Mouse (Mus musculus): ENCODE measurements around the gene Pcyt1b. TPM values are rescaled to one million over a fixed set of nuclear protein-coding genes. Genes with fewer than 3 reads are reported as not detected.
A peak's percentile ranks its signal among the peaks of the same experiment; 100 is the strongest.

Gene Pcyt1b
- polyA plus RNA-seq, 1 experiment from 2014 or later, result 22.3 TPM

DNA sequence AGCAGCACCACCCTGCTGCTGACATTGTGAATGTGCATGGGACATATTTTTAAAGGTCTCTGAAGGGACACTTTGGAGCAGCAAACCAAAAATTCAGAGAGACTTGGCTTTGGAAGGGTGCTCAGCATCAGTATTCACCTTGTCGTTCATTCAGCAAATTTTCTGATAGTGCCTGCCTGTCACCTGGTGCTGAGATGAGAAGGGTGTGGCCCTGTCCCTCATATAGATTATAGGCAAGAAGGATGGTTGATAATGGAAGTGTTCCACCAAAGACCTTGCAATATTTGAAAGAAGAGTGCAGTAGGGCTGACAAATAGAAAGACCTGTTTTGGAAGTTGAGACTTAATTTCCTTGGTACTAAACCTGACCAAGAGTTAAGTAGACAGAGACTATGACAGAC, 74.9 kb downstream of the Pcyt1b start:
- H3K27me3 ChIP-seq (replicated peaks; ENCODE audit: control insufficient read depth, insufficient read depth, low read length), result no peaks in the 10 kb centered on the region
- H3K4me3 ChIP-seq (ENCODE audit: low read length), result no peak overlapping the region
- no peak overlapping the region for H3K4me2 ChIP-seq (ENCODE audit: low read length)
- H3K4me1 ChIP-seq (ENCODE audit: control insufficient read depth, insufficient read depth, low read depth, low read length), result no peaks in the 10 kb centered on the region
- no peak for ATAC-seq
- no peak overlapping the region for H3K27ac ChIP-seq (ENCODE audit: low read depth, low read length)
- 92% methylated on average over 1 of the region's 1 CpGs for WGBS
- no peaks in the 10 kb centered on the region for H3K36me3 ChIP-seq (ENCODE audit: control insufficient read depth, insufficient read depth, low read length)
- no peaks in the 10 kb centered on the region for H3K9me3 ChIP-seq (ENCODE audit: control insufficient read depth, low read length)
- H3K9ac ChIP-seq (ENCODE audit: low read depth, low read length), result no peak overlapping the region

DNA sequence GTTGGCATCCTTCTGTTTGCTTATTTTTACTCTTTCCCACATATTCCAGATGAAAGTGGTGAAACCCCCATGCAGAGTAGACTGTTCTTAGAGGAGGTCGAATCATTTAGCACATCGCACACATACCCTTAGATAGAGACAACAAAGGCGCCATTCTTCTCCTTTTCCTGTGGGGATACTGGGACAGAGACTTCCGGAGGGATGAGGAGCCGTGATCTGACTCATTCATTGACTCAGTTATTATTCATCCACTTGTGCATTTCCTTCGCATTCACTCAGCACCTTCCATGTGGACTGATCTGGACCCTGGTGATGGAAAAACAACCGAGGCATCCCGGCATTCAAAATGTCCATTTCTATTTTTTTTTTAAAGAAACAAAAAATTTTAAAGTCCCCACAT, 76.2 kb downstream of the Pcyt1b start:
- Histone ChIP-seq H3K36me3 (ENCODE audit: control insufficient read depth, insufficient read depth, low read length) (peaks cover 5% of the 10 kb centered on the region), H3K4me3 (ENCODE audit: low read length) (no peak overlapping the region), H3K4me1 (ENCODE audit: control insufficient read depth, insufficient read depth, low read depth, low read length) (no peaks in the 10 kb centered on the region), H3K9me3 (ENCODE audit: control insufficient read depth, low read length) (no peaks in the 10 kb centered on the region), H3K4me2 (ENCODE audit: low read length) (no peak overlapping the region), H3K27ac (ENCODE audit: low read depth, low read length) (no peak overlapping the region), H3K27me3 (replicated peaks; ENCODE audit: control insufficient read depth, insufficient read depth, low read length) (no peaks in the 10 kb centered on the region), H3K9ac (ENCODE audit: low read depth, low read length) (no peak overlapping the region)
- 72% methylated on average over 8 of the region's 8 CpGs for WGBS
- ATAC-seq, result no peak

DNA sequence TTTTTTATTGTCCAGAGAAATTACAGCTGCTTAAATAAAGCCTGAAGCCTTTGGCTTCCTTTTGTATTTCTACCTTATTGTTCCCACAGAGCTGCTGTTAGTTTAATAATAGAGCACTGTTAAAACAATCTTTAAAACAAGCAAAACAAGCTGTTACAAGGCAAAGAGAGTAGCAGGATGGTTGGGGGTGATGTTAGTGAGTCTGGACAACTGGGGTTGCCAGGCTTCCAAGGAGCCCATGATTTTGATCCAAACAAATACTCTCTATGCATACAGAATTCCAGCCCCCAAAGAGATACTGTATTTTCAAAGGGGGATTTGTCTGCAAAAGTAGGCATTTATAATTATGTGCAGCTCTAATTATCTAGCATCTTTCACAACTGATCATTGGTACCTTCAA, 77.7 kb downstream of the Pcyt1b start:
- Histone ChIP-seq H3K4me1 (ENCODE audit: control insufficient read depth, insufficient read depth, low read depth, low read length) (no peaks in the 10 kb centered on the region), H3K27me3 (replicated peaks; ENCODE audit: control insufficient read depth, insufficient read depth, low read length) (no peaks in the 10 kb centered on the region), H3K27ac (ENCODE audit: low read depth, low read length) (no peak overlapping the region), H3K36me3 (ENCODE audit: control insufficient read depth, insufficient read depth, low read length) (peaks cover 5% of the 10 kb centered on the region), H3K9ac (ENCODE audit: low read depth, low read length) (no peak overlapping the region), H3K4me2 (ENCODE audit: low read length) (no peak overlapping the region), H3K9me3 (ENCODE audit: control insufficient read depth, low read length) (no peaks in the 10 kb centered on the region), H3K4me3 (ENCODE audit: low read length) (no peak overlapping the region)
- no peak for ATAC-seq

DNA sequence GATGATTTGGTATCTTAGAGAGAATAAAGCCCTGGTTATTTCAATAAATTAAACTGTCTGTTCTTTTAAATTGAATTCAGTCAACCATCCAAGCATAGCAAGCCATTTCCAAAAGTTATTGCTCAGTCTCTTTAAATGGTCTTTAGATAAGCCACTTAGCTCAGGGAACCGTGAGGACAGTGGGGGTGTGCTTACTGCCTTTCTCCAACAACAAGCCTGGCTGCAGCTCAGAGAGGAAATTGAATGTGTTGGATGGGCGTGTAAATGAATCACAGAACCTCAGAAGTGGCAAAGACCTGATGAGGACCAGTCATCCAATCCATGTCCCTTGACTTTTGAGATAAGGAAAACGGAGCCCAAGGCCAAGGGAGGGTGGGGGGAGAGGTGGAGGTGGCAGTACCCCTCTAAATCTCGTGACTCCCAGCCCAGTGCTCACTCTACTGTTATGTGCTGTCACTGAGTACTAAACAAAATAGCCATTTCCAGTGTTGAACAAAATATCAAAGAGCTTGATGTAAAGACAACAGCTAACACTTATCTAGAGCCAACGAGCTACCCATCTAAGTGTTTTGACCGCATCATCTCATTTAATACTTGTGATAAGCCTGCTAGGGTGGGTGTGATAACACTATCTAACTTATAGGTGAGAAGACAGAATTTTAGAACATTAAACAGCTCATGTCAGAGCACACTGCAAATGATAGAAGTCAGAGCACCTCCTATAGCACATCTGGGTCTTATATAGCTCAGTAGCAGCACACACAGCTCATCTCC, 78.5 kb downstream of the Pcyt1b start:
- H3K9ac ChIP-seq (ENCODE audit: low read depth, low read length), result no peak overlapping the region
- H3K27ac ChIP-seq (ENCODE audit: low read depth, low read length), result no peak overlapping the region
- no peaks in the 10 kb centered on the region for H3K9me3 ChIP-seq (ENCODE audit: control insufficient read depth, low read length)
- H3K4me1 ChIP-seq (ENCODE audit: control insufficient read depth, insufficient read depth, low read depth, low read length), result no peaks in the 10 kb centered on the region
- WGBS, result 62% methylated on average over 6 of the region's 6 CpGs
- H3K4me3 ChIP-seq (ENCODE audit: low read length), result no peak overlapping the region
- H3K27me3 ChIP-seq (replicated peaks; ENCODE audit: control insufficient read depth, insufficient read depth, low read length), result no peaks in the 10 kb centered on the region
- H3K4me2 ChIP-seq (ENCODE audit: low read length), result no peak overlapping the region
- no peak for ATAC-seq
- peaks cover 5% of the 10 kb centered on the region for H3K36me3 ChIP-seq (ENCODE audit: control insufficient read depth, insufficient read depth, low read length)

DNA sequence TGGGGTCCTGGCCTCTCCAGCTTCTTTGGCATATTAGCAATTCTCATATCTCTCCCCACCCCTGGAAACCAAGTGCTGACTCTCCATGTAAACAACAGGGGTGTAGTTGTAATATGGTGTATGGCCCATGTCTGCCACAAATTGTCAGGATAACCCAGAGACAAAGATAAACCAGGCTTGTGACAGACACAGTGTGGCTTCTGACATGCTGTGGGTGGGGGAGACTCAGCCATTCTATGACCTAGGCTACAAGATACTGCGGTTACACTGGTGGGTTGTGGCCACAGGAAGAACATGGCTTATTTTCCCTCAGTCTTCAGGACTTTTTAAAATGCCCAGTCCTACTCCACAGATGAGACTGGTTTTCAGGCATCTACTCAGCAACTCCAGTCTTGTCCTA, 94.5 kb downstream of the Pcyt1b start:
- Histone ChIP-seq H3K4me2 (ENCODE audit: low read length) (no peak overlapping the region), H3K9me3 (ENCODE audit: control insufficient read depth, low read length) (no peaks in the 10 kb centered on the region), H3K4me3 (ENCODE audit: low read length) (no peak overlapping the region), H3K36me3 (ENCODE audit: control insufficient read depth, insufficient read depth, low read length) (0 out of 2 replicates have a peak, but pooled peaks cover 4% of the 10 kb centered on the region), H3K27me3 (replicated peaks; ENCODE audit: control insufficient read depth, insufficient read depth, low read length) (no peaks in the 10 kb centered on the region; the same call in 1 of the 2 replicates), H3K9ac (ENCODE audit: low read depth, low read length) (no peak overlapping the region), H3K4me1 (ENCODE audit: control insufficient read depth, insufficient read depth, low read depth, low read length) (no peaks in the 10 kb centered on the region), H3K27ac (ENCODE audit: low read depth, low read length) (no peak overlapping the region)
- 100% methylated on average over 1 of the region's 1 CpGs for WGBS
- no peak for ATAC-seq

DNA sequence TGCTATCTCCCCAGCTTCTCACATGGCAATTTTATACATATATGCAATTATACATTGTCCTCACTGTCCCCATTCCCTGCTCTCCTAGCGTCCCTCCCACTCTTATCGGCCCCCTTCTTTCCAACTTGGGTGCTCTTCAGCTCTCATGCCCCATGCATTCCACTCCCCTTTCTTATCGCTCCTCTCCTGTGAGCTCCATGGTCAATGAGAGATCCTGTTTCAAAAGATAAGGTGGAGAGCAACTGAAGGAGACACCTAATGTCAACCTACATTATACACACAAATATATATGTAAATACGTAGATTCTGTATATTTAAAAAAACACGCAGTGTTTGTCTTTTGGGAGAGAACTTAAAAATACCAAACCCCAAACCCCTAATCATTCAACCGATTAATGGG, 95.9 kb downstream of the Pcyt1b start:
- H3K4me3 ChIP-seq (ENCODE audit: low read length), result no peak overlapping the region
- no peaks in the 10 kb centered on the region; the same call in 1 of the 2 replicates for H3K27me3 ChIP-seq (replicated peaks; ENCODE audit: control insufficient read depth, insufficient read depth, low read length)
- WGBS, result 94% methylated on average over 6 of the region's 6 CpGs
- no peak overlapping the region for H3K4me2 ChIP-seq (ENCODE audit: low read length)
- H3K9ac ChIP-seq (ENCODE audit: low read depth, low read length), result no peak overlapping the region
- H3K36me3 ChIP-seq (ENCODE audit: control insufficient read depth, insufficient read depth, low read length), result 0 out of 2 replicates have a peak, but pooled peaks cover 4% of the 10 kb centered on the region
- no peak for ATAC-seq
- no peak overlapping the region for H3K27ac ChIP-seq (ENCODE audit: low read depth, low read length)
- no peaks in the 10 kb centered on the region for H3K4me1 ChIP-seq (ENCODE audit: control insufficient read depth, insufficient read depth, low read depth, low read length)
- no peaks in the 10 kb centered on the region for H3K9me3 ChIP-seq (ENCODE audit: control insufficient read depth, low read length)

DNA sequence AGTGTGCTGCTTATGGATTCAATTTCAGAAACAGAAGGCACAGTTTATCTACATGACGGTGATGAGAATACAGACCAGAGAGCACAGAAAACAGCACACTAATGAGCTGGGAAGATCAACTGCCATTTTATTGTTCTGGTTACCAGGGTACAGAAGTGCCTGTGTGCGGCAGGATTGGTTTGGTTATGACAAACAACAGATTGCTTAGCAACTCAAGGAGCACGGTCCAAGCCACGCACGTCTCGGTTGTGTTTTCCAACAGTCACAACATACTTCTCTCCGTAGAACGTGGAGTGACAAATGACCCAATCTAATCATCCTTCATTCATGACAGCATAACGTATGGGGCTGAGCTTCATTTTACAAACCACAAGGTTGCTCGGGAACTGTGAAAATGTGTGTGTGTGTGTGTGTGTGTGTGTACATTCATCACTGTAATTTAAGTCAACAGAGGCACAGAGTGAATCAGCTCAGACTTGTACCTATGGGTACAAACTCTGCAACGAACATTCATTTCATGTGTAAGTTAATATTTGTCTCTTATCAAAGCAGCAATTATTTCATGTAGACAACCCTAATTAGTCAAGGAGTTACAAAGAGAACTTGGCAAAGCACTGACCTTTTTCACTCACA, 100.7 kb downstream of the Pcyt1b start:
- no peak overlapping the region for H3K27ac ChIP-seq (ENCODE audit: low read depth, low read length)
- ATAC-seq, result peak; percentile 65
- WGBS, result 53% methylated on average over 11 of the region's 11 CpGs

DNA sequence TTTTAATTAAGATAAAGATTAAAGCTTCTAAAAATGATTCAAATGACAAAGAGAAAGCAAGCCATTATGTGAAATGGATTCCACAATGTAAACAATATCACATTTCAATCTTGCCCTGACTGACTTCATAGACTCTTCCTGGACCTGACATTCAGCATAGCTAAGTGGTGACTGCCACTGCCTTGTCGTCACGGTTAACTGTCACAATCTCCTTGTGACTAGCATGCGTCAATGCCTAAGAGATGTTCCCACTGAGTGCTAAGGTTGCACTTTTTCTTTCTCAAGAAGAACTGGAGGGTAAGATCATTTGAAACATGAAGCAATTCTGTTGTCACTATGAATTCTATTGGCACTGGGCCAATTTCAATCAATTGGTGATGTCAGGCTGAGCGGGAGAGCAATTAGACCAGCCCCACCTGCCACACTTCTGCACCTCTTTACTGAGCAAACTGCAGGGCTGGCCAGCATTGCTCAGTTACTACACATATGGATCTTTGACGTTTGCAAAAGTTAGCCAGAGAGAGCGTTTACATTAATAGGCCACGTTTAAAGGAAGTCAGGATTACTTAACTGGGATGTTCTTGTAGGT, 102.3 kb downstream of the Pcyt1b start:
- Histone ChIP-seq H3K27me3 (replicated peaks; ENCODE audit: control insufficient read depth, insufficient read depth, low read length) (no peaks in the 10 kb centered on the region), H3K4me1 (ENCODE audit: control insufficient read depth, insufficient read depth, low read depth, low read length) (no peaks in the 10 kb centered on the region), H3K4me2 (ENCODE audit: low read length) (no peak overlapping the region), H3K9ac (ENCODE audit: low read depth, low read length) (no peak overlapping the region), H3K9me3 (ENCODE audit: control insufficient read depth, low read length) (no peaks in the 10 kb centered on the region), H3K4me3 (ENCODE audit: low read length) (no peak overlapping the region), H3K36me3 (ENCODE audit: control insufficient read depth, insufficient read depth, low read length) (no peaks in the 10 kb centered on the region), H3K27ac (ENCODE audit: low read depth, low read length) (no peak overlapping the region)
- 50% methylated on average over 7 of the region's 7 CpGs for WGBS
- no peak for ATAC-seq

More for the DNA sequence above, 100.7 kb downstream of the Pcyt1b start:
- H3K36me3 ChIP-seq (ENCODE audit: control insufficient read depth, insufficient read depth, low read length), result no peaks in the 10 kb centered on the region
- H3K9me3 ChIP-seq (ENCODE audit: control insufficient read depth, low read length), result no peaks in the 10 kb centered on the region
- no peak overlapping the region for H3K4me3 ChIP-seq (ENCODE audit: low read length)
- H3K27me3 ChIP-seq (replicated peaks; ENCODE audit: control insufficient read depth, insufficient read depth, low read length), result no peaks in the 10 kb centered on the region
- no peaks in the 10 kb centered on the region for H3K4me1 ChIP-seq (ENCODE audit: control insufficient read depth, insufficient read depth, low read depth, low read length)
- no peak overlapping the region for H3K4me2 ChIP-seq (ENCODE audit: low read length)
- no peak overlapping the region for H3K9ac ChIP-seq (ENCODE audit: low read depth, low read length)

DNA sequence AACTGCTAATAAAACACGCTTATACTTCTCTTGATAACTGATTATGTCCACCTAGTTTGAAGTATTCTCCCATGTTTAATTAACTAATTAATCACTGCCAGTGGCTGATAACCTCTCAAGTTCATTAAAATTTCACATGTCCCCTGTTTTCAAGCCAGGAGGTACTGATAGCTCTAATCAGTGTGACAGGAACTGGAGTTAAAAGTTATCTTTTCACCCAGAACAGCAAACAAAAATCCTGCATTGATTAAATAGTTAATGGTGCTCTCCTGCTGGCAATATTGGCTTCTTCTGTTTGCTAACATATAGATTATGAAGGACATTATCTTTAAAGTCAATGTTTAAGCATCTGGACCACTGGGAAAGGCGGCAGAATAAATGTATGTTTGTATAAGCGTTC, 106.1 kb downstream of the Pcyt1b start:
- no peaks in the 10 kb centered on the region for H3K27me3 ChIP-seq (replicated peaks; ENCODE audit: control insufficient read depth, insufficient read depth, low read length)
- no peaks in the 10 kb centered on the region for H3K9me3 ChIP-seq (ENCODE audit: control insufficient read depth, low read length)
- no peaks in the 10 kb centered on the region for H3K4me1 ChIP-seq (ENCODE audit: control insufficient read depth, insufficient read depth, low read depth, low read length)
- H3K27ac ChIP-seq (ENCODE audit: low read depth, low read length), result no peak overlapping the region
- H3K4me3 ChIP-seq (ENCODE audit: low read length), result no peak overlapping the region
- H3K4me2 ChIP-seq (ENCODE audit: low read length), result no peak overlapping the region
- WGBS, result 85% methylated on average over 3 of the region's 3 CpGs
- no peak for ATAC-seq
- H3K9ac ChIP-seq (ENCODE audit: low read depth, low read length), result no peak overlapping the region
- H3K36me3 ChIP-seq (ENCODE audit: control insufficient read depth, insufficient read depth, low read length), result no peaks in the 10 kb centered on the region
